Mouse (Mus musculus): Measurements from ENCODE around the gene Mgea5.

DNA sequence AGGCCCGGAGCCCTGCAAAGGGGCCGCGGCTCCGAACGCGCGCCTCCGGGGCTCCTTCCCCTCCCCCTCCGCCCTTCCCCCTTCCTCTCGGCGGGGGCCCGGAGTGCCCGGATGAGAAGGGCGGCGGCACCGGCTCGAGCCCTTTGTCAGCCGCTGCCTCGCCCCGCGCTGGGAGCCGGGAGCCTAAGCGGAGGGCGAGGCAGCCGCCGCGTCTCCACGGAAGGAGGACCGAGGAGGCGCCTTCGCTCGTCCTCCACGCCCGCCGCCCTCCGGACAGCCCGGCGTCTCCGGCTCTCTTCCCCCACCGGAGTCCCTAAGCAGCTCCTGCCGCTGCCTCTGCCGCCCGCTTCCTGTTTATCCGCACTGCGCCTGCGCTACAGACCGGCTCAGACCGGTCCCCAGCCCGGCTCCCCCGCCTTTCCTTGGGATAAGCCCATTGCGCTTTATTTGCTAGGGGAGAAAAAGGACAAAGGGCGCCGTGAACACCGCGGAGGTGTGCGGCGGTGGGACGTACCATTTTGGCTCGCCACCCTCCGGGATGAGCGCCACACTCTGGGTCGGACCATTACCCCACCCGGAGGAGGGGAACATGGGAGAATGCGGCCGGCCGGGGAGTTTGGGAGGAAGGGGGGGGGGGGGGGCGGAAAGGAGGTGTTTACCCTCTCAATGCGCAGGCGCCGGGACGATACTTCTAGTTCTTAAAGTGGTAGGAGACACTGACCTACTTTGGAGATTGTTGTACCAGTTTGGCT is at the start of gene Mgea5:
- no peak for TF ChIP-seq GATA1 (IDR thresholded peaks at IDR 0.05; ENCODE audit: low read length)
- no peak for TF ChIP-seq TAL1 (IDR thresholded peaks at IDR 0.05; ENCODE audit: low read length)
